Mouse (Mus musculus): ENCODE measurements around the gene Vps54.

DNA sequence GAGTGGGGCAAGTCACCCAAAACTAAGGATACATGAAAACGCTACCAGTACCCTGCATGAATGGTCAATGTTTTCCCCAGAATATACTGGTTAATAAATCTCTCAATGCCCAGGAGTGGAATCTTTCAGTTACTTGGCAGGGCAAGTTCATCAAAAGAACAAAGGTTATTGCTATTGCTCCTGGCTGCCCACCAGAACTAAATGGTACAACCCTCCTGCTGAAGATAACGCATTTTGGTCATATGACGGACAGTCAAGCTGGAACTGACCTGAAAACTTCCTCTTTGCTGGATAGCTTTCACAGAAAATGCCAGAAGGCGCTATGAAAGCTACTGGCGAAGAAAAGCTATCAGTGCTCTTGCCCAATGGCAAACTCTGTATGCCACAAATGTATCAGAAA, 86.7 kb downstream of the Vps54 start:
- TF ChIP-seq POLR2A (IDR thresholded peaks at IDR 0.05; ENCODE audit: control insufficient read depth, extremely low read depth, insufficient read depth, low read length, poor library complexity) = no peak
- no peak for TF ChIP-seq CTCF (IDR thresholded peaks at IDR 0.05; ENCODE audit: borderline replicate concordance, control insufficient read depth, extremely low read depth, insufficient read depth, low read length, poor library complexity)
